Mouse (Mus musculus) heart, postnatal 10 days (tissue): ENCODE measurements at regions not wholly inside any gene's neighbourhood (a gene's known extent, or its start where the extent isn't known, plus 50 kb on each side); places are given as distances from the start of the nearest gene placed in this dataset.

Experiments
- DNase-seq, 2 experiments: peaks; one replicate each; pipeline ENCODE4 v3.0.0; 2021
- intact Hi-C: fragments of 180-260 bp; cut with DNase I; formaldehyde crosslinking; loops from one replicate; pipeline ENCODE4 v1.15.1; 2025

GRCm38 (mm10) chr6:121560852-121561251 is 74.3 kb upstream of the A2m start:
- peak; percentile 23 to 41 for DNase-seq
- intact Hi-C loops: loop anchor here (2.0 kb wide), 1 partner anchor 744 kb away; no protein-coding TSS in a partner anchor

- intact Hi-C loops: loop anchor here (2.0 kb wide), 1 partner anchor 744 kb away; no protein-coding TSS in a partner anchor
- DNase-seq: no peak
Observed at GRCm38 (mm10) chr6:121560393-121560793, 74.8 kb upstream of the A2m start.

- peak in 1 of 2 experiments; percentile 24 for DNase-seq
- intact Hi-C loops: loop anchor here (5.0 kb wide), 1 partner anchor 836 kb away; no protein-coding TSS in a partner anchor
Observed at GRCm38 (mm10) chr6:121556481-121556880, 78.7 kb upstream of the A2m start.

- intact Hi-C loops: no loop called here
- DNase-seq: no peak
Observed at GRCm38 (mm10) chr6:121553501-121554132, 80.1 kb upstream of the Iqsec3 start.

GRCm38 (mm10) chr6:121533521-121533920 is 60.0 kb upstream of the Iqsec3 start:
- DNase-seq: no peak

GRCm38 (mm10) chr6:121532926-121533325 is 59.4 kb upstream of the Iqsec3 start:
- intact Hi-C loops: loop anchor here (1.0 to 5.0 kb wide), 4 partner anchors 121 to 348 kb away; no protein-coding TSS in a partner anchor
- DNase-seq: peak; percentile 50 to 77

More at GRCm38 (mm10) chr6:121533521-121533920, 60.0 kb upstream of the Iqsec3 start:
- intact Hi-C loops: loop anchor here (1.0 to 5.0 kb wide), 4 partner anchors 121 to 349 kb away; no protein-coding TSS in a partner anchor

GRCm38 (mm10) chr6:121531825-121532389 is 58.4 kb upstream of the Iqsec3 start:
- DNase-seq: no peak
- intact Hi-C loops: loop anchor here (2.0 to 5.0 kb wide), 2 partner anchors 120 to 347 kb away; no protein-coding TSS in a partner anchor

GRCm38 (mm10) chr6:121527281-121527680 is 53.8 kb upstream of the Iqsec3 start:
- no peak for DNase-seq
- intact Hi-C loops: no loop called here

GRCm38 (mm10) chr6:121526121-121526520 is 52.6 kb upstream of the Iqsec3 start:
- DNase-seq: no peak
- intact Hi-C loops: no loop called here

- intact Hi-C loops: no loop called here
- no peak for DNase-seq
Observed at GRCm38 (mm10) chr6:121524613-121524970, 51.1 kb upstream of the Iqsec3 start.

GRCm38 (mm10) chr6:121523882-121524612 is 50.6 kb upstream of the Iqsec3 start:
- intact Hi-C loops: no loop called here
- peak; percentile 79 to 82 for DNase-seq
